Mouse (Mus musculus): Measurements from ENCODE around the gene Smim11.

DNA sequence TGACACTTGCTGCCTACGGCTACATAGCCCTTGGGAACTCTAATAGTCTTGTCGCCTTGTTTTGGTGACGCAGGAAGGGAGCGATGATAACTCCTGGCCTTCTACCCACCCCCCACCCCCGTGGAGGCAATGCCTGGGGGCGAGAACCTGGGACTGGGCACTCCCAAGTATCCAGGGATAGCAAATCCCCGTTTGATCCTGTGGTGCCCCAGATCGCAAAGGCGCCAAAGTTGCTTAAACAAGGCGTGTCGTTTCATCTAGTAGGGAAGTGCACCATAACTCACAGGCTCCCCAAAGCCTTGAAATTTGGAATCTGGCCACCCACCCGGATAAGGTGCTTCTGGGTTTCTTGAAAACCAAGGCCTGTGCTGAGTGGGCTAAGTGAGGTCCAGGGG lies 323 bp downstream of the Smim11 start:
- TF ChIP-seq CTCF (IDR thresholded peaks at IDR 0.05; ENCODE audit: insufficient read depth, low read length) = no peak
- TF ChIP-seq POLR2A (IDR thresholded peaks at IDR 0.05; ENCODE audit: borderline replicate concordance, extremely low read depth, low read depth, low read length) = no peak

Data from lung, adult 2 months (tissue).